Mouse (Mus musculus): Measurements from ENCODE around the gene Phc3. TPM values are rescaled to one million over a fixed set of nuclear protein-coding genes. Genes with fewer than 3 reads are reported as not detected.

Phc3 gene
- 10 to 100 TPM; 21.2 to 26.6 TPM for total RNA-seq (2021)
- long read RNA-seq, experiment 1, partial matches to known transcripts, result 0 of 1 reads
- long read RNA-seq, experiment 1, other reads (novel, unspliced or antisense), result 1 of 1 reads
- long read RNA-seq, experiment 2, partial matches to known transcripts, result 0 of 2 reads
- long read RNA-seq, experiment 2, other reads (novel, unspliced or antisense), result 2 of 2 reads

GRCm38 (mm10) chr3:30969104-30969581, at the start of gene Phc3:
Phc3 (minus strand) TSS chr3:30969415.
- DNase-seq, result peak; percentile 93

DNA sequence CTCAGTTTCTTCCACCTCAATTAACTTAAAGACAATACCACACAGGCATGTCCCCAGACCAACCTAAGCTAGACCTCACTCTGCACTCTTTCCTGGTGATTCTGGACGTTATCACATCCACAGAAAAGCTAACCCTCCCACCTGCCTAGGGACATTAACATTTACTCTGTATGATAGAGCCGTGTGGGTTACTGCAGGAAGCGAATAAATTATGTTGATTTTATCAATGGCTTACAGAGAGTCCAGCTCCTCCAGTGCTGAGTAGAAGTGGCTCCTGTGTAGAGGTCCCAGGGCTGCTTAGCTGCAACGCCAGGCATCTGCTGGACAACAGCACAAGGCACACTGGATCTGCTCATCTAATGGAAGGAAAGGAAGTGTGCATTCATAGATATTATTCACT, 48.4 kb upstream of the Phc3 start:
- no peak for DNase-seq

DNA sequence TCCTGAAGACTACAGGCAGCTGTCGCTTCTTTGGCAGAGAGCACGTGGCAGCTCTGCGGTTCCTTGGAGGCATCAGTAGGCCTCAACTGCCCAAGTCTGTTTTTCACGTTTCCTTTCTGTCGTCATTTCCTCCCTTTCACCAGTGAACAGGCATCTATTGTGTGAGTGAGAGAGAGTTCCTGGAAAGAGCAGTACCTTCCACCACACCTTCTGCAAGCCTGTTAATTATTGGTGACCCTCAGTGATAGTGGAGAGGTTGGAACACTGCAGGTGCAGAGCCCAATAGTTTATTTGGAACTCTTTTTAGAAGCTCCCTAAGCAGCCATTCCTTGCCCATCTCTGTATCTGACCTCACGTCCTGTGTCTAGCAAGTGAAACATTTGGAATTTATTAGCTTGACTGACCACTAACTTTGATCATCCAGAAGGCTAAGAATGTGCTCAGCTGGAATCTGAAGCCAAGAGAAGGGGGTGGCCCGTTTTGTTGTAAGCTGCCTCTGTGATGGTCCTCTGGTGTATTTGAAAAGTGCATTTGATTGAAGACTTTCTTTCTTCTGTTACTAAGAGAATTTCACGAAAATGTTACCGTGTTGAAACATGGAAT, 47.5 kb upstream of the Phc3 start:
- DNase-seq, result no peak

DNA sequence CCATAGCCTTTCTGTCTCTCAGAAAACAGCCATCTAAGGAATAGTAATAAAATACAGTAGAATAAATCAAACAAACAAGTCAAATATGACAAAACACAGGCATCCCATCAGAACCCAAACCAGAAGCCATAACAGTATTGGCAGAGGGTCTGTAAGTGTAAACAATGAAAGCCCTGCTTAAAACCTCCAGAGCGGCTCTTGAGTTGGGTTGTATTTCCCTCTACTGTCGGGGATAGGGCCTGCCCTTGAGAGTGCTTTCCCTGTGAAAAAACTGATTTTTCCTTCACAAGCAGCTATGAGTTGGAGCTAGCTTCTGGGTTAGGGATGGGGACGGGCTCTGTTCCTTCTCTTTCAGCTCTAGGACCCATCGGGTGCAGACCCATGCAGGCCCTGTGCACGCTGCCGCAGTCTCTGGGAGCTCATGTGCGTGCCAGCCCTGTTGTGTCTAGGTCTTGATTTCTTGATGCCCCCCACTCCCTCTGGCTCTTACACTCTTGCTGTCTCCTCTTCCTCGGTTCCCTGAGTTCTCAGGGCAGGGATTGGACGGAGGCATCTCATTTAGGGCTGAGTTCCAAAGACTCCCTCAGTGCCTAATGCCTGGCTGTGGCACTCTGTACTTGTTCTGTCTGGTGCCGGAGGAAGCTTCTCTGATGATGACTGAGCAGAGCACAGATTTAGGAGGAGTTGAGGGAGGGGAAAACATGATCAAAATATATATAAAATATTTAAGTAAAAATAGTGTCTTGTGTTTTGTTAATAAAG, 46.6 kb upstream of the Phc3 start:
- no peak for DNase-seq

DNA sequence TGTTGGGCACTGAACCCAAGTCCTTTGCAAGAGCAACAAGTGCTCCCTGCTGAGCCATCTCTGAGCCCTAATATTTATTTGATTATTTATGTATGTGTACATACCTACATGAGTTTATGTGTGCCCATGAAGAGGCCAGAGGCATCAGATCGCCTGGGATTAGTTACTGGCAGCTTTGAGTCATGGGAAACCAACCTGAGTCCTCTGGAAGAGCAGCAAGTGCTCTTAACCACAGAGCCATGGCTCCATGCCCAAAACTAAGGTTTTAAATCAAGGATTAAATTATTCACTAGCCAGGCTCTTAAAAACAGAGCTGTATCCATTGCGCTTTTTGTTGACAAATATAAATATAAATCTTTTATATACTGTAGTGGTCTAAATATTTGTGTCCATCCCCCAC, 45.2 kb upstream of the Phc3 start:
- DNase-seq, result no peak

GRCm38 (mm10) chr3:31004320-31005209, 35.4 kb upstream of the Phc3 start:
- no peak for DNase-seq

DNA sequence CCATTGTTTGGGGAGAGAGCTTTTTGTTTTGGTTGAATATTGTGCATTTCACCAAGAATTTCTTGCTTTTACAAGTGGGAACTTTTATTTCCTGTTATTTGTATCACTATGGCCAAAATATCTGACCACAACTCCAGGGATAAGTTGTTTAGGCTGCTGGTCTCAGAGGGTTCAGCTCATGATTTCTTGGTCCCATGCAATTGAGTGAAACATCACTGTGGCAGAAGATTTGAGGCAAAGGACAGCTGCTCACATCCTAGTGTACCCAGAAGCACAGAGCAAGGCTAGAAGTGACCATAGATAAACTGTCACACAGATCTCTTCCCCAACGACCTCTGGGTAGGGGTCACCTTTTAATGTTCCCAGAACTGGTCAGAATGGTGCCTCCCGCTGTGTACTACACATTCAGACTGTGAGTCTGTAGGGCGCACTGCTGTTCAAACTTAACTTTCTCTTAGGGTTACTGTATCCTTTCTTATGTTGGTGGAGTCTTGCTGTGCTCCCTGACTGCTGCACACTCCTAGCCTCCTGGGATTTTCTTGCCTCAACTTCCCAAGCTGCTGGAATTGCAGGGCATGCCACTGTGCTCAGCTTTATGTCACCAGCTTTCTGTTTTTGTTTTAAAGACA, 31.9 kb upstream of the Phc3 start:
- no peak for DNase-seq

DNA sequence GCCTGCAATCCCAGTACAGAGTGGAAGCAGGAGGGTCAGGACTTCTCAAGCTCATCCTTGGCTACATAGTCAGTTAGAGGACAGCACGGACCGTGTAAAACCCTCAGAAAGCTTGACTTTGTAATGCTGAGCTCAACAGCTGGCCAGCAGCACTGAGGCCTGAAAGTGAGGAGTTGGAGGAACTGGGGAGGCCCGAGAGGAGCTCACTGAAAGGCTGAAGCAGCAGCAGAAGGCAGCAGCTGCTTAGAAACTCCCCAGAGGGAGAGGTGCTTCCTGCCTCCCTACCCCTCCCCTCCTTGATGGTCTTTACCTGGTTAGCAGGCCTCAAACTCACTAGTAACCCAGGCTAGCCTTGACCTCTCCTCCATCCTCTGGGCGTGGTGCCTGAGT, 30.8 kb upstream of the Phc3 start:
- DNase-seq, result no peak

- DNase-seq, result no peak
Observed at GRCm38 (mm10) chr3:30999401-31000017, 30.3 kb upstream of the Phc3 start.

- DNase-seq, result no peak
Observed at GRCm38 (mm10) chr3:30996688-30997014, 27.4 kb upstream of the Phc3 start.

GRCm38 (mm10) chr3:30995899-30996687, 26.9 kb upstream of the Phc3 start:
- no peak for DNase-seq

GRCm38 (mm10) chr3:30995283-30995898, 26.2 kb upstream of the Phc3 start, which contains the start of gene Prkci:
Prkci (plus strand) TSS chr3:30995747.
- DNase-seq, result peak; percentile 95

DNA sequence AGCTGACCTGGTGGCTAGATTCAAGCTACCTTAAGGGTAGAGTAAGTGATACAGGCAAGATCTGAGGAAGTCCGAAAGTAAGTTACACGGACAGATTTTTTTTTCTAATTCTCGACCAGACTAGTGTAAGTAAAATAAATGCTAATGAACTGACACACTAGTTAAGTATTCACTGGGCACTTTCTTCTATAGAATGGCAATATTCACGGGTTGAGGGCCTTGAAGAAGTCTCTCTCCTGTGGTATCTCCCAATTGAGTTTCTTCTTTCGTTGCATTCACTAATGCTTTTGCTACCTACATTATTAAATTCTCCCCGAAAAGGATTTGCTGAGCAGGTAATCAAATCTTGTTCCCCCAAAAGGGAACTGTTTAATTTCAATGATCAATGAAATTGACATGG, 25.6 kb upstream of the Phc3 start:
- no peak for DNase-seq

DNA sequence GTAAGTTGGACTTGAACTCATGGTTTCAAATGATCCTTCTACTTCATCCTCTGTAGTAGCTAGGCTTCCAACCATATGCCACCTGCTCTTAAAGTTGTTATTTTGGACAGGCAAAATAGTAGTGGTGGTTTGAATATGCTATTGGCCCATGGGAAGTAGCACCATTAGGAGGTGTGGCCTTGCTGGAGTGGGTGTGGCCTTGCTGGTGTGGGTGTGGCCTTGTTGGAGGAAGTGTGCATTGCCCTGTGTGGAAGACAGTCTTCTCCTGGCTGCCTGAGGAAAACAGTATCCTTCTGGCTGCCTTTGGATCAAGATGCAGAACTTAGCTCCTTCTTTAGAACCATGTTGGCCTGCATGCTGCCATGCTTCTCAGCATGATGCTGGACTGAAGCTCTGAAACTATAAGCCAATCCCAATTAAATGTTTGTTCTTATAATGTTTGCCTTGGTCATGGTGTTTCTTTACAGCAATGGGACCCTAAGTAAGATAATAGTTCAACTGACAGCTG, 23.9 kb upstream of the Phc3 start:
- no peak for DNase-seq

DNA sequence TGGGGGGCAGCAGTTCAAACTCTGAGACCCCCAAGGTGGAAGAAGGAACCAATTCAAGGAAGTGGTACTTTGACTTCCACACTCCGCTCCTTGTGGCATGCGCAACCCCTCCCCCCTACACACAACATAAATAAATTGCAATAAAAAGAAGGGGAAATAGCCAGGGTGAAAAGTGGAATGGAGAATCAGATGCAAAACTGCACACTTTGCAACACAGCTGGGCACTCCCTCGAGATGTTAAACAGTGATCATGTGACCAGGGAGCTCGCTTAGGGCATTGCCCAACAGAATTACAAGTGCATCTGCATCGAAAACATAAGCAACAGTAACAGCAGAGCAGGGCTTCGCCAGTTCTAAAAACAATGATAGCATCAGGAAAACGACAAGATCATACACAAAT, 22.9 kb upstream of the Phc3 start:
- no peak for DNase-seq

GRCm38 (mm10) chr3:30987396-30988318, 18.4 kb upstream of the Phc3 start:
- DNase-seq, result no peak

DNA sequence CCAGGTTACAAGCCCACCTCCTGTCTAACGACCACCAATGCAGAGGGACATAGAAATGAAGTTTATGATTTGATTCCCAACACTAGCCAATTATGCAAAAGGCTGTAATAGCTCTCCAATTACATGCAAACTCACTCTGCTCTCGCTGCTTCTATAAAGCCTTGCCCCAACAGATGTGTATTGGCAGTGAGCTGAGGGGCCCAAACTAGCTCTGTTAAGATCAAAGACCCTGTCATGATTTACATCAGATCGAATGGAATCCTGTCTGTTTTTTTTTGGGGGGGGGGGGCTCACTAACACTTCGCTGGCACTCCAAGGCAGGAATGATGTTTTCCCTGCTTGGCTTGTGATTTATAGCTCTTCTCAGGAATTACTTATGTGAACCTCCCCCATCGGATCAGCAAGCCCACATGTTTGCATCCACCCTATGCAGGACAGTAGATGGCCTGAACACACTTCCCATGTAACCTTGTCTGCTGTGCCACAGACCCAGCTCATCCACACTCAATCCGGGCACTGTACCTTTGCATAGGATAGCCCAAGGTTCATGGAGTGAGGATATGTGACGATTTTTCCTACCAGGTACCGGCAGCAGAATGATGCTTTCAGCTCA, 13.8 kb upstream of the Phc3 start:
- DNase-seq, result no peak

GRCm38 (mm10) chr3:30981616-30982380, 12.6 kb upstream of the Phc3 start:
- DNase-seq, result no peak

All from adrenal gland, postnatal 10 days (tissue).